Mouse (Mus musculus): ENCODE data around the gene Cdk14. TPM values are rescaled to one million over a fixed set of nuclear protein-coding genes. Genes with fewer than 3 reads are reported as not detected.

Gene Cdk14
- total RNA-seq, 2 experiments from 2014 or later: 138 TPM

DNA sequence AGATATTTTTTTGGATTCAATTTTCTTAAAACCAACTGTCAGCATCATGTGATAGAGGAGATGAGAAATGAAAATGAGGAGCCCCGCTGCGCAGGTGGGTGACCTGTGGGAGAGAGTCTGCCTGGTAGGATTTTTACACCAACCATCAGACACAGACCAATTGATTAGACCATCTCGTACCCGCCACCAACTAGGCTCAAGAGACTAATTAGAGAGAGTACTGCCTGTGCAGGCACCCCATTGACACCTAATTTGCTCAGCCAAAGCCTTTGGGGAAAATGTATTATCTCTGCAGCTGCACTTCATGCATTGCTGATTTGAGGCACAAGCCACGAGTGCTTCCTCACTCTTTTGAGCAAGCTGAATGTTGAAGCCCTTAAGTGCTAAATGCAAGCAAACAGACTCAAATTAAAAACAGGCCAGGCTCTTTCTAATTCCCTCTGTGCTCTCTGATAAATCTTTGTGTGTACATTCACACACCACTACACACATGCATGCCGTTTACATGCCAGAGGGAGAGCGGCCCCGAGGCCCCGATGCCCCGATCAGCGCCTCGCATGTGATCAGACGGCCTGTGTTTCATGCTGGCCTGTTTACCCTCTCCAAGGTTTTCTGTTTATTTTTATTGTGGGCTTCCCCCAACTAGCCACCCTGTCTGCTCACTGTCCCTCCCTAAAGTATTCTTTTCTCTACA lies 607.9 kb downstream of the Cdk14 start:
- intact Hi-C loops (cut with DNase I): no loop called here
- DNase-seq (ENCODE audit: extremely low spot score in 1 of 2, low spot score in 2 of 2): no peak

DNA sequence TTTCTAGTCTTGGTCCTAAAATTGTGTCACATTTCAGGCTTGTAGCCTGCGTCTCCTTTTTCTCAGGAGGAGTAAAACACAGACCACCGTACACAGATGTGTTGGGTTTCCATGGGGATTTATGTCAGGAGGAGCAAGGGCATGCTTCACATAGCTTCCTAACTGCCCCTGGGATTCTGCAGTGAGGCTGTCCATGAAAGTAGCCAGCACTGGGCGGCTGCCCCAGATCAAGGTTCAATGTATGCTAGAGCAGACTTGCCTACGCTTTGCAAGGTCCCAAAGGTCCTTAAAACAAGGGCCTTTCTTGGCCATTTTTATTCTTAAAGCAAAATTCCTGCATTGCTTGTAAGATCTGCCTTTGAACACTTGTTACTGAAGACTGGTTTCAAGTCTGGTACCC lies 614.9 kb downstream of the Cdk14 start:
- intact Hi-C loops (cut with DNase I): no loop called here
- DNase-seq (ENCODE audit: extremely low spot score in 1 of 2, low spot score in 2 of 2): no peak

DNA sequence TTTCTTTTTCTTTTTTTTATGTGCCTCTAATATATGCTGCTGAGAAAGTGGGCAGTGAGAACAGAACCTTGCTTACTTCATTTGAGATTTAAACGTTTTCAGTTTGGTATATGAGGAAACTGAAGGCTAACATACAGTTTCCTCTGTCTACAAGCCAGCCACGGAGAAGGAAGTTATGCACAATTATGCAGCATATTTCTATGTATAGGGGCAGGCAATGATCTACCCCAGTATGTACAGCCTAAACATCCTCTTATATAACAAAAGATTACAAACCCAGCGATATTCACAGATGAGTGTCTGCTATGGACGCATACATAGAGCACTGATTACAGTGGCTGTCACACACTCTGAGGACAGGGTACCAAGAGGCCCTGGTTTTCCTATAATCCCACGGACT lies 616.4 kb downstream of the Cdk14 start:
- DNase-seq (ENCODE audit: extremely low spot score in 1 of 2, low spot score in 2 of 2): no peak
- intact Hi-C loops (cut with DNase I): no loop called here

DNA sequence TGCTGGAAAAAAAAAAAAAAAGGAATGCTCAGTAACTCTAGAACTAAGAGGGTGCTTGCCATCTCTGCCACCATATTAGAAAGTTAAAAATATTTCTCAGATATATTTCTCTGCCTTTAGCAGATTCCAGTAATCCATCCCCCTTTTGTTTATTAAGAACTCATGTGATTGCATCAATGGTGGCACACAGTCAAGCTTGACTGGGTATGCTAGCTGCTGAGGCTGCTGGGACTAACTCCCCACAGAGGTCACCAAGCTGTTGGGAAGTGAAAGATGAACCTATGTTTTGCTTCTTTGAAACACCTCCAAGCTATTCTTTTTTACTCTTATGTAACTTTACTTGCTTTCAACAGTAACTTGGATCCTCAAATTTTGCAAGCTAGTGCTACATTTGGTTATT lies 618.1 kb downstream of the Cdk14 start:
- no peak for DNase-seq (ENCODE audit: extremely low spot score in 1 of 2, low spot score in 2 of 2)
- intact Hi-C loops (cut with DNase I): no loop called here

GRCm38 (mm10) chr5:4801096-4801850 lies 618.8 kb downstream of the Cdk14 start:
- intact Hi-C loops (cut with DNase I): no loop called here
- no peak for DNase-seq (ENCODE audit: extremely low spot score in 1 of 2, low spot score in 2 of 2)

DNA sequence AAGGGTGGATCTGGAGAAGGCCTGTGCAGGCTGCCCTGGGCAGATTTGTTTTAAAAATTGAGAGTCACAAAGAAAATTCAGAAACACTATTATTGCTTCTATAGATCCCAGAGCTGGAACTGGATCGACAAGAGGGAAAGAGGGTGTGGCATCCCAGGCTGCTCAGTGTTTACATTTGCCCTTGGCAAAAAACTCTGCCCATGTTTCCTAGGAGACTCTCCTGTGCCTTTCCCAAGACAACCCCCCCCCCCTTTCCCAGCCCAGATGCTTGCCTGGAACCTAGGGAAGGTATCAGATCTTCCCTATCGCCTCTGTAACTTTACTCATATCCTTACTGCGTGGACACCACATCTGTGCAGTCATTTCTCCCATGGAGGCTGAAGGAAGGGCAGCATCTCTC lies 628.9 kb downstream of the Cdk14 start:
- DNase-seq (ENCODE audit: extremely low spot score in 1 of 2, low spot score in 2 of 2): no peak
- intact Hi-C loops (cut with DNase I): no loop called here

- intact Hi-C loops (cut with DNase I): no loop called here
These were observed 629.8 kb downstream of the Cdk14 start for GRCm38 (mm10) chr5:4790265-4790664.

GRCm38 (mm10) chr5:4788484-4788883 lies 631.6 kb downstream of the Cdk14 start:
- no peak for DNase-seq (ENCODE audit: extremely low spot score in 1 of 2, low spot score in 2 of 2)
- intact Hi-C loops (cut with DNase I): no loop called here

More at GRCm38 (mm10) chr5:4790265-4790664, 629.8 kb downstream of the Cdk14 start:
- no peak for DNase-seq (ENCODE audit: extremely low spot score in 1 of 2, low spot score in 2 of 2)

GRCm38 (mm10) chr5:4786816-4787215 lies 633.3 kb downstream of the Cdk14 start:
- no peak for DNase-seq (ENCODE audit: extremely low spot score in 1 of 2, low spot score in 2 of 2)
- intact Hi-C loops (cut with DNase I): no loop called here

- no peak for DNase-seq (ENCODE audit: extremely low spot score in 1 of 2, low spot score in 2 of 2)
- intact Hi-C loops (cut with DNase I): no loop called here
These were observed 641.8 kb downstream of the Cdk14 start for GRCm38 (mm10) chr5:4778274-4778673.

- DNase-seq (ENCODE audit: extremely low spot score in 1 of 2, low spot score in 2 of 2): no peak
- intact Hi-C loops (cut with DNase I): no loop called here
These were observed 643.6 kb downstream of the Cdk14 start for GRCm38 (mm10) chr5:4776495-4776894.

DNA sequence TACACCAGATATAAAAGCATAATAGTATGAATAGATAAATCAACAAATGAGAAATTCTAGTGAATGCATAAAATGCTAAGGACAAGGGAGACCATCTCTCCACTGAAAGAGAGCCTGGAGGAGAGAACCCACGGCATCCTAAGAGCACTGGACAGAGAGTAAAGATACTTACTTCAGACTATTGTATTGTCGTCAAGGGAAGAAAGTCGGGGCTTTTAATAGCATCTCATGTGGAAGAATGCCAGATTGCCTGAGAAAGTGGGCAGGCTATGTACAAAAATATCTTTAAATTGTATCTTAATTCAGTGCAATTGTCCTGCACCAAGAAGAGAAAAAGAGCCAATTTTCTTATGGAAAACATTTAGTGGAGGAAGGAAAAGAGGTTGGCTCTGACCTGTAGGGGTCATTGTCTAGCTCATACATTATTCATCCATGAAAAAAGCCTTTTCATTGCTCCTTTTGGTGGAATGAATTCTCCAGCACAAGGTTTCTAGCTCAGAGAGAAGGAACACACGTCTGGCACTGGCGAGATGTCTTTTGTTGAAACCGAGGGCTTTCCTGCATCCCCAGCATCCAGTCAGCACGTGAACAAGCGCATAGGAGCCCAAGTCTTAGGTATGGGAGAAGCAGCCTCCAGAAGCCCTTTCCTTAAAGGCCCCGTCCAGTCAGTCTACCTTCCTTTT lies 646.9 kb downstream of the Cdk14 start:
- intact Hi-C loops (cut with DNase I): no loop called here
- DNase-seq (ENCODE audit: extremely low spot score in 1 of 2, low spot score in 2 of 2): no peak

DNA sequence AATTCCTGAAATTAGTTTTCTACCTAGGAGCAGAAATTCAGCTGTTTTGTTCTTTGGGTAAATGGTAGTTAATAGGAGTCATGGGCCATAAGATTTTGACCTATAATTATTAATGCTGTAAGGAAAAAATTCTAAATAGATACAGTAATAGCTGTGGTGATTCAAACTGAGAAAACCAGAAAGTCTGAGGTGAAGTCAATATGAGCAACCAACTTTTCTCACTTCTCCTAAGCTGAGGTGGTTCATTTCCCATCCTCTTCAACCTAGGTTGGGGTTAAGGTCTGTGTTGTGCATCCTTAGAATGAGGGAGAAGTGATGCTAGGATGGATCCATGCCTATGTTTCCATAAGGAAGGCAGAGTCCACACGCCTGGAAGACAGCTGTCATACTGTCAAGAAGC lies 649.5 kb downstream of the Cdk14 start:
- intact Hi-C loops (cut with DNase I): no loop called here

DNA sequence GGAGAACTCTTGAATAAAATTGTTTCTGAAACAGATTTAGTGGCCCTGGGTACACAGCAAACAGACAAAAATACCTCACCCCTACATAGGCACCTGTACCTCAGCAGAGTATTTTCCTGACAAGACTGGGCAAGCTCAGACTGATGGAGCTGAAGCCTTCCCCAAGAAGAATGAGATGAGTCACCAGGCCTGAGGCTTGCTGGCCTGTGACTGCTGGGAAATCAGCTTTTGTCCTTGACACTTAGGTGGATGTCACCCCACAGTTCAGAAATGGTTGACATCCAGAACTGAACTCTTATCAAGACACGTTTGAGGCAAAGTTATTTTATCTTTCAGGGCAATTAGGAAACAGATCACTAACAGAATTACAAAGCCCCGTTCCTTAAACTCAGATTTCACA lies 652.2 kb downstream of the Cdk14 start:
- DNase-seq (ENCODE audit: extremely low spot score in 1 of 2, low spot score in 2 of 2): no peak
- intact Hi-C loops (cut with DNase I): no loop called here

More for the DNA sequence above, 649.5 kb downstream of the Cdk14 start:
- no peak for DNase-seq (ENCODE audit: extremely low spot score in 1 of 2, low spot score in 2 of 2)

GRCm38 (mm10) chr5:4766719-4767118 lies 653.4 kb downstream of the Cdk14 start:
- DNase-seq (ENCODE audit: extremely low spot score in 1 of 2, low spot score in 2 of 2): no peak
- intact Hi-C loops (cut with DNase I): no loop called here

DNA sequence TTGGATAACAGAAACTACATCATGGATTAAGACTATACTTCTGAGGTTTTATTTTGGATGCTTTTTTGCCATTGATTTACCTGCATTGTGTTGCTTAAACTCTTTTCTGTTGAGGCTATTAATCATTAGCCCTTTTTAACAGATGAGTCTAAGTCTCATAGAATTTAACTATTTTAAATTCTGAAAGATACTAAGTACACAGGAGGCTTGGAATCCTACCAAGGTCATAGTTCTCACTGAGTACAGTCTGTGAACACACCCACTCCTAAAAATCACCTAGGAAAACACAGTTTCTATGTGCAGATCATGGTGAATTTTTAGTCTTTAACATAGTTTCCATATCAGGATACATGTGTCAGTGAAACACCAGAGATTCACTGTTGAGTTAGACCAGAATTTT lies 658.2 kb downstream of the Cdk14 start:
- DNase-seq (ENCODE audit: extremely low spot score in 1 of 2, low spot score in 2 of 2): no peak
- intact Hi-C loops (cut with DNase I): no loop called here

GRCm38 (mm10) chr5:4758331-4759080 lies 661.6 kb downstream of the Cdk14 start:
- intact Hi-C loops (cut with DNase I): loop anchor here (5.0 kb wide), 2 partner anchors 159 to 496 kb away; no protein-coding TSS in a partner anchor
- DNase-seq (ENCODE audit: extremely low spot score in 1 of 2, low spot score in 2 of 2): no peak

DNA sequence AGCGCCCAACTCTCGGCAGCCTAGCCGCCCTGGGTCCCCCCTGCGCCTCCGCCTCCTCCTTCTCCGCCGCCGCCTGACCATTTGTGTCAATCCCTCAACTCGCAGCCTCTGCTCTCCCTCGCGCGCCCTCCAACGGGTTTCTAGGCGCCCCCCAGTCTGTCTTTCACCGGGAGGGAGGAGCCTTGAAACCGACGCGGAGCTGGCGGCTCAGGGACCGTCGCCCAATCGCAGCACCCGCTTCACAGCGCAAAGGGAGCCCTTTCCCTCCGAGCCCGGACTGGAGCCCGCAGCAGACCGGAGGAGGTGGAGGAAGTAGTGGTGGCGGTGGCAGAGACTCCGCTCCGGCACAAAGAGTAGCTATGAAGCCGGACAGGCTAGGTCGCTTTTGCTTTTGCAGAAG lies 662.2 kb downstream of the Cdk14 start, which contains the start of gene Fzd1:
TSS of gene Fzd1 (minus strand) at position 134 of the 400 bp plus-strand sequence.
- intact Hi-C loops (cut with DNase I): loop anchor here (5.0 kb wide), 2 partner anchors 159 to 496 kb away; no protein-coding TSS in a partner anchor

More for the DNA sequence above, 662.2 kb downstream of the Cdk14 start, which contains the start of gene Fzd1:
- DNase-seq (ENCODE audit: extremely low spot score in 1 of 2, low spot score in 2 of 2): peak; percentile 89 to 95

Measured in left cerebral cortex, postnatal 10 days (tissue).